Mouse (Mus musculus): ENCODE results near the gene Actn2. TPM values are rescaled to one million over a fixed set of nuclear protein-coding genes. Genes with fewer than 3 reads are reported as not detected.

The Actn2 gene
- polyA plus RNA-seq, 3 experiments from 2014 or later = 2.5 to 36.2 (median 6.1) TPM

GRCm38 (mm10) chr13:12311930-12312492, 28.5 kb downstream of the Actn2 start:
- no peak for ATAC-seq

DNA sequence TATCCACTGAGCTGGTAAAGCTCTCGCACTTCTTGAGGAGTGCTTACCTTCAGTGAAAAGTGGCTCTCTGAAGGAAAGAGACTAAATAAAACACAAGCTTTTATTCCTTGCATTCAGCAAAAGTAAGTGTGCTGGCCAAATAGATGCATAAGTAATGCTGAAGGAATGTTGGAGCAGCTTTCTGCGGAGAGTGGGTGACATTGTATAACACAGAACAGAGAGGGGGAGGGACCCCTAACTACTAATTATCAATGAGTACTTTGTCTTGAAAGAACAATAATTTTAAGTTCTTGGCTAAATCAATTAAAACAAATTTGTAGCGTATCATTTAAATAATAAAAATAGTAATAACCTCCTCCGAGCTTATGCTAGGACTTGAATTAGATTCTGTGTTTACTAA, 29.2 kb downstream of the Actn2 start:
- ATAC-seq = no peak

GRCm38 (mm10) chr13:12309446-12309845, 31.1 kb downstream of the Actn2 start:
- ATAC-seq = no peak

DNA sequence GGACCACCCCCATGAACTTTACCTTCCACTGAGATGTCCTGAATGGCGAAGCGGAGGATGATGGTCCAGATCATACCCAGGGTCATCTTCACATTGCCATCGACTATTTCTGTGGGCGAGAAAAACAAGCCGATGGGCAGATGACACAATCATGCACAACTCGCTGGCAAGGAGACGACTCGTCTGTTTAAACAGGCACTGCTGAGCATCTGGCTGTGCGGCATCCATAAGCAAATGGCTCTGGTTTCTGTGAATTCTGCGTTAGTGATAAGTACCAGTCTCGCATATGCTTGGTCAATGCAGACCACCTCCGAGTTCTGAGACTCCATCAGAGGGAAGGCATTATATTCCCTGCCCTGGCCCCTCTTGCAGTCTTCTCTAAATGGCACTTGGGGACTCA, 31.7 kb downstream of the Actn2 start:
- ATAC-seq = no peak

GRCm38 (mm10) chr13:12308473-12308872, 32.1 kb downstream of the Actn2 start:
- ATAC-seq = no peak

DNA sequence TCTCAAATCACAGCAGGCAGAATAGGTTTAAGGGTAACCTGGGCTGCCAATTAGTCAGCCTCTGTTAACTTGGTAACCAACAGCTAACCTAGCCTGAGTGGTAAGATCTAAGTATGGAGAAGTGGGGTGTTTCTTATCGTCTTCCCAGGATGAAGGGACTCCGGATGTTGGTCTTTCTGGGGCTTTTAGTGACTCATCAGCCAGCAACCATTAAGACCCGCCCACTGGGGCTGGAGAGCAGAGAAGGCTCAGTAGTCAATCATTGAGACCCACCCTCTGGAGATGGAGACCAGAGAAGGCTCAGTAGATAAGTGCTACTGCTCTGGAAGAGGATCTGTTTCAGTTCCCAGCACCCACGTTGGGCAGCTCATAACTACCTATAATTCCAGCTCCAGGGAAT, 33.3 kb downstream of the Actn2 start:
- no peak for ATAC-seq

DNA sequence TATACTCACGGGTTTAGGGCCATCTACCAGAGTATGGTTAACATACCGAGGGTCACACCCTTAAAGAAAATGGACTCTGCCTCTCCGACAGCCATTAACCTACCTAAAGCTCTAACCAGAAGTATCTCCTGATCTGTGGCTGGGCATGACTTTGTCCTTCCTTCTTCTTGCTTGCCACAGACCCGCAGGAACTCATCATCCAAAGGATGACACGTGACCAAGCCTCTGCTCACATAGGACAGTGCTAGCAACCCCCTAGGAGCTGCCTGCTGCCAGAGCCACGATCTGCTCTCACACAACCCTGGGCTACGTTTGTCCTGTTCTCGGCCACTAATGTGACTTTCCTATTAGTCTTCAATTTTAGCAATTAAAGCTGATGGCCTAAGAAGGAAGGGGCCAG, 35.0 kb downstream of the Actn2 start:
- no peak for ATAC-seq

DNA sequence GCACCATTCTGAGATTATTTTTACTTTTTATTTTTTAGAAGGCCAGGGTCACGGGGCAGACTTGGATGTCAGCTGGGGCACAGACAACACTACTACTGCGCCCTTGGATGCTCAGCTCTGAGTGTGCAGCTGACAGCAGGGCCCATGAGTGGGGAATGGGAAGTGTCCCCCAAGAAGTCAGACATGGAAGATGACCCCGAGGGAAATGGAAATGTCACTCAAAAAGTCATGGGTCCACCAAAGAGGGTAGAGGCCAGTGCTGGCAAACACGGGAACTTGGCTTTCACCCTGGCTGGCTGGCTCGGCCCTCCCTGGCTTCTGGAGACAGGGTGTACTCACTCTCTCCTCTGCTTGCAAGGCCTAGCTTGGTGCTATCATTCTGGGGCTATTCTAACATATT, 35.6 kb downstream of the Actn2 start:
- ATAC-seq = no peak

GRCm38 (mm10) chr13:12297777-12298176, 42.8 kb downstream of the Actn2 start:
- ATAC-seq = no peak

DNA sequence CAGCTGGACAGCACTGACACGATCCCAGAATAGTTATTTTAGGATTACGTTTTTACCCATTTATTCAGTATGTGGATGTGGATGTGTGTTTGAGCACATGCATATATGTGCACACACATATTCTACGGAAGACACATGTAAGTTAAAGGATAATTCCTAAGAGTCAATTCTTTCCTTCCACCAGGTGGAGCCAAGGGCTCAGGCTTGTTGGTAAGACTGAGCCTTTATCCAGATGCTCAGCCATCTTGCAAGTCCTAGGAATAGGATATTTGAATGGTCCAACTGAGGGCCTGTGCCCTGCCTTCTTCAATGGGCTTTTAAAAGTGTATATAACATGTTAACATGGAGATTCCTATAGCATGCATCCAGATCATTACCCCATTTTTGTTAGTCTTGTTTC, 43.9 kb downstream of the Actn2 start:
- no peak for ATAC-seq

- ATAC-seq = no peak
These were observed 46.8 kb downstream of the Actn2 start for GRCm38 (mm10) chr13:12293810-12294209.

DNA sequence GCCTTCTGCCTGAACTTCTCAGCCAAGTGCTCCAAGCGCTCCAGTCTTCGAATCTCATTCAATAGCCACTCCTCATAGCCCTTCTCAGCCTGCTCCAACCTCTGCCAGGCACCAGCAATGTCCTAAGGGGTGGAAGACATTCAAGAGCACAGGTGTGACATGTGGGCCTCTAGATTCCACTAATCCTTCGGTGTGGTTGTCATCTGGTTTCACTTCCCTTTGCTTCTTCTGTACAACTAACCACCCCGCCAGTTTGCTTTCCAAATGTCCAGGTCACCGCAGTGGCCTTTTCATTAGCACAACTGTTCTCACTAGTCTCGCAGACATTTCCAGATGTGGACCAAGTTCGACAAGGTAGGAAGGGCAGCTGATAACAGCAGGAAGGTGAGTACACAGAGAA, 49.9 kb downstream of the Actn2 start:
- no peak for ATAC-seq

- ATAC-seq = no peak
These were observed 56.0 kb downstream of the Actn2 start for GRCm38 (mm10) chr13:12284528-12284927.

DNA sequence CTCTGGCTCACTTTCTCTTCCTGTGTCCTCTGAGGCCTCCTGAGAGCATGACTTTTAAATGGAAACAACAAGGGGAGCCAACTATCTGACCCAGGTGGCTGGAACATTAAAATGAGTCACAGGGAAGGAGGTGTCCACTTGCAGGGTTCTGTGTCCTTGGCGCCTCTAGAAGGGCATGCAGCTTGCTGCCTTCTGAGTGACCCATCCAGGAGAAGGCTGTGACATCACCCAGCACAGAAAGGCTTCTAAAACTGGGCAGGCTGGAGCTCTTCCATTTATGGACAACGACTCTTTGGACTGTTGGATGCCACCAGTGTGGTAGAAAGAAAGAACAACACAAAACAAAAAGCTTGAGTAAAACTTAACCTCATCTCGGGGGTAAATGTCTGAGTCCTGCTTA, 56.7 kb downstream of the Actn2 start:
- ATAC-seq = no peak

DNA sequence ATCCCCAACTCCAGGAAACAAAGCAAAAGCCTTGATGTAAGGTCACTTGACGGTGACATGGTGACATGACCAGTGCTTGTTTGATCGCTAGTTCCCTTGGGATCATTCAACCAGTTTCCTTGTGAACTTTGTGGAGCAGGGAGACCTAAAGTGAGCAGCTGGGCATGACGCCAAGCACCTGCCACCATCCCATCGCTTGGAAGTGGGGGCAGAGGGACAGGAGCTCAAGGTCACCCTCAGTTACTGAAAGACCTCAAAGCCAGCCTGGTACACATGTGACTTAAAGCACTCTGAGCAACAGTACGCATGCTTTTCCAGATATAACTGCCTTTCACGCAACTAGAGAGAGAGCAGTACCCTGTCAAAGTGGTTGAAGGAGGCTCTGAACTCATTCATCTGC, 65.8 kb downstream of the Actn2 start:
- ATAC-seq = no peak

DNA sequence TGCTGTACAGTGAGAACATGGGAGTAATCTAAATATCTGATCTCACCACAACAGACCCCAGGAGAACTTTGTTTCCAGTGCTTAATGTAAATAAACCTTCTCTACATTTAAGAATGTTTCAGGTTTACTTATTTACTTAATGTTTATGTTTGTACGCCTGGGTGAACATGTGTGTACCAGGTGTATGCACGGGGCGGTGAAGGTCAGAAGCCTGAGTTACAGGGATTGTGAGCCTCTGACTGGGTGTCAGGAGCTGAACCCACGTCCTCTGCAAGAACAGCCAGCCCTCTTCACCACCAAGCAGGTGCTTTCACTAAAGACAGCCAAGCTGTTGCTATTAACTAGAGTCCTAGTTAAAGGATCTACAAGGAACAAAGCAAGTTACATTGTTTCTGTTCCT, 66.3 kb downstream of the Actn2 start:
- ATAC-seq = no peak

GRCm38 (mm10) chr13:12272953-12273352, 67.6 kb downstream of the Actn2 start:
- peak; percentile 80 for ATAC-seq

- ATAC-seq = no peak
These were observed 72.6 kb downstream of the Actn2 start for GRCm38 (mm10) chr13:12267971-12268370.

- ATAC-seq = no peak
These were observed 73.5 kb downstream of the Actn2 start for GRCm38 (mm10) chr13:12267097-12267496.

DNA sequence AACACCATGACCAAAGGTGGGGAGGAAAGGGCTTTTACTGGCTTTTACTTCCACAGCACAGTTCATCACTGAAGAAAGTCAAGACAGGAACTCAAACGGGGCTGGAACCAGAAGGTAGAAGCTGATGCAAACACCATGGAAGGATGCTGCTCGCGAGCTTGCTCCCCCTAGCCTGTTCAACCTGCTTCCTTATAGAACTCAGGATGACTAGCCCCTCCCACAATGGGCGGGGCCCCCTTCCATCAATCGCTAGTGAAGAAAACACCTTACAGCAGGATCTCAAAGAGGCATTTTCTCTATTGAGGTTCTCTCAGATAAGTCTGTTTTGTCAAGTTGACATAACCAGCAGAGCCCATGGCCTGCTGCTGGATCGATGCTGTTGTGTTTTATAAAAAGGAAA, 76.6 kb downstream of the Actn2 start:
- ATAC-seq = no peak

GRCm38 (mm10) chr13:12261505-12261904, 79.1 kb downstream of the Actn2 start:
- ATAC-seq = no peak

GRCm38 (mm10) chr13:12257391-12258380, 82.9 kb downstream of the Actn2 start, which contains the start of gene Mtr:
Gene Mtr (minus strand): TSS chr13:12258113.
- peak; percentile 99 for ATAC-seq

DNA sequence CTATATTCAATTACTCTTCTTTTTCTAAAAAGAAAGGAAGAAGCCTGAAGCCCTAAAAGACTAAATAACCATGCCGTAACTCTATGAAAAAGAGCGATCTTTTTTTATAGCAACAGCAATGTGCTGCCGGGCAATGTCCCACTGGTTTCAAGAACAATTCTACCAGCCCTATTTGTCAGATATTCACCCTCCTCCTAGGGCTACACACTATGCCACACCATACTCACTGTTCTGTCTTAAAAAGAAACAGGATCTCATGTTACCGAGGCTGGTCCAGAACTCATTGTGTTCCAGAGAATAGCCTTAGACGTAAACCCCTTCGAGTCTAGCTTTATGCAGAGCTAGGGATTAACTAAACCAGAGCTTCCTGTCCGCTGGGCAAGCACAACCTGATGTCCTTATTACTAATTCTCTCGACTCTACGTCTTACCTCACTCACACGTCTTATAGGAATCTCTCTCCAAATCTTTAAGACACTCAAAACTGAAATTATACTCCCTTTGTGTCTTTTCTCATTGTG, 83.6 kb downstream of the Actn2 start:
- no peak for ATAC-seq
